Mouse (Mus musculus) CD4-positive, CD25-positive, alpha-beta regulatory T cell, adult 4 months (primary cell): ENCODE measurements around the gene Olfr851. TPM values are rescaled to one million over a fixed set of nuclear protein-coding genes. Genes with fewer than 3 reads are reported as not detected.

Source experiments
- ATAC-seq: one replicate; pipeline ENCODE4 v1.8.0; 2017
- polyA plus RNA-seq, 2 experiments: library from polyadenylated mRNA; unstranded; fragments of 100-300 nt; shearing (Covaris generic); gene quantifications; one replicate each; pipeline ENCODE4 v1.2.1; 2017

Gene Olfr851
- not detected for polyA plus RNA-seq

DNA sequence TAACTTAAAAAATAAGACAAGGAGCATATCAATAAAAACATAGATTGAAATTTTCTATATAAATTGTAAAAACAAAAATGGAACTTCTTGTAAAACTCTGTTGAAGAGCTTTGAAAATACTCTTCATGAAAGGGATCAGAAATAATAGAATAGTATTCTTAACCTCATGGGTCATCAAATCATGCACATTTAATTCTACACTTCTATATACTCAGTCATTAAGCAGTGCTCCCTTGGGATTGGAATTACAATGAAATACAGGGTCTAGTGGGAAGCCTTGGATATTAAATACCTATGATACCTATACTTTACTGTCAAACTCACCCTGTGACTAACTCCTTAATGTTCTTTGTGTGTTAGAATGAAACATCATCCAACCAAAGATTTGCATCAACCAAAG, at the start of gene Olfr851:
Gene Olfr851, plus strand, starts transcription at position 301 of the 400 bp plus-strand sequence.
- ATAC-seq, result no peak

DNA sequence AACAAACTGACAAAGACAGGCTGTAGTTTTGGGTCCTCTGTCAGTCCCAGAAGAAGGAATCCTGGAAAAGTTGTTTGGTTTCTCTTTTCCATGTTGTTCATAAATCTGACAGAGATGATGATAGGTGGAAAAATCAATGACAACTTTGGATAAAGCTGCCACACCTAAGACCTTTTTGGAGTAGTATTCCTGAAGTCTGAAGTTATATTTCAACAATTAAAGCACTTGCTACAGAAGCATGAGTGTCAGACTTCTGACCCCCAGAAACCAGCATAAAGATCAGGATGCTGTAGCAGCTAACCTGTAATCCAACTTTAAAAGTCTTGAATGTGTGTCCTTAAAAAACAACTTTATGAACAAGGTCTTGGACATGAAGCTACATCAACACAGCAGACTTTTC, 14.9 kb upstream of the Olfr851 start, which contains the start of gene Olfr850:
Gene Olfr850, minus strand, starts transcription at position 101 of the 400 bp plus-strand sequence.
- ATAC-seq, result no peak

DNA sequence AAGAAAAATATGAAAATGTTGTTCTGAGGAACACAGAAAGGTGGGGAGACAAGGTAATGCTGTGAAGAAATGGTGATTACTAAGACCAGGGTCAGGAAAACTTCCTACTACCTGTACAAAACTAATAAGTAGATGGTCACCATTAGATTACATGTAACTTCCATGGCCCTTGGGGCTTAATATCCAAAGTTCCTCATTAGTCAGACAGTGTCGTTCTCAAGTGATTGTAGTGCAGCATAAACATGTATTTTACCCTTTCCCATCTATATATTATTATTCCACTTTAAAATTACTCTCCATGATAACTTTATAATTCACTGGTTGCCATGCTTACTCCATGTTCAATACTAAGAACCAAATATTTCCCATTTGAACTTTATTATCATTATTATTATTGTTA, 47.9 kb downstream of the Olfr851 start, which contains the start of gene Olfr853:
Gene Olfr853, minus strand, starts transcription at position 101 of the 400 bp plus-strand sequence.
- ATAC-seq, result no peak

Other genes with a start within 250 kb of the Olfr851 start
- gene Olfr843, start 241.3 kb upstream of the Olfr851 start, polyA plus RNA-seq, result not detected
- gene Olfr844, start 176.9 kb upstream of the Olfr851 start, polyA plus RNA-seq, result not detected
- not detected for gene Olfr845, start 156.8 kb upstream of the Olfr851 start, polyA plus RNA-seq
- gene Olfr846, start 129.3 kb upstream of the Olfr851 start, polyA plus RNA-seq, result not detected
- not detected for gene Olfr847, start 114.6 kb upstream of the Olfr851 start, polyA plus RNA-seq
- not detected for gene Olfr849, start 53.0 kb upstream of the Olfr851 start, polyA plus RNA-seq
- gene Olfr850, start 15.0 kb upstream of the Olfr851 start, polyA plus RNA-seq, result not detected
- not detected for gene Olfr853, start 47.8 kb downstream of the Olfr851 start, polyA plus RNA-seq
- not detected for gene Olfr854, start 74.1 kb downstream of the Olfr851 start, polyA plus RNA-seq
- gene Olfr855, start 89.3 kb downstream of the Olfr851 start, polyA plus RNA-seq, result not detected
- 10 to 100 TPM; 37.1 to 39.2 TPM for gene Zfp317, start 128.8 kb downstream of the Olfr851 start, polyA plus RNA-seq
- not detected for gene Olfr857, start 216.1 kb downstream of the Olfr851 start, polyA plus RNA-seq